Mouse (Mus musculus): ENCODE measurements around the gene Heg1. TPM values are rescaled to one million over a fixed set of nuclear protein-coding genes. Genes with fewer than 3 reads are reported as not detected.

The Heg1 gene
- total RNA-seq, 2 experiments from 2014 or later, result 27.5 to 28.1 TPM

DNA sequence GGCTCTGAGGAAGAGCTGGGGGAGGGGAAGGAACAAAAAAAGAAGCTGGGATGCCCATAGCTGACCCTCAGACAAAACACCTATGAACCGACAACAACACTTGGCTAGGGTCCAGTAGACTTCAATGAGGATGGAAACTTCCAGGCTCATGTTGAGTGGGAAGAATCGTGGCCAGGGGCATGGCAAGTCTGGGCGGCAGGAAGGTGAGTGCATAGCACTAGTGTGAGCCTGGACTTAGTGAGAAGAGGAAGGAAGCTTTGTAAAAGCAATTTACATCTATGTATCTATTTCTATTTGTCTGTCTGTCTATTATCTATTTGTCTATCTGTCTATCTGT, 8.4 kb upstream of the Heg1 start:
- intact Hi-C loops (cut with DNase I), result no loop called here

DNA sequence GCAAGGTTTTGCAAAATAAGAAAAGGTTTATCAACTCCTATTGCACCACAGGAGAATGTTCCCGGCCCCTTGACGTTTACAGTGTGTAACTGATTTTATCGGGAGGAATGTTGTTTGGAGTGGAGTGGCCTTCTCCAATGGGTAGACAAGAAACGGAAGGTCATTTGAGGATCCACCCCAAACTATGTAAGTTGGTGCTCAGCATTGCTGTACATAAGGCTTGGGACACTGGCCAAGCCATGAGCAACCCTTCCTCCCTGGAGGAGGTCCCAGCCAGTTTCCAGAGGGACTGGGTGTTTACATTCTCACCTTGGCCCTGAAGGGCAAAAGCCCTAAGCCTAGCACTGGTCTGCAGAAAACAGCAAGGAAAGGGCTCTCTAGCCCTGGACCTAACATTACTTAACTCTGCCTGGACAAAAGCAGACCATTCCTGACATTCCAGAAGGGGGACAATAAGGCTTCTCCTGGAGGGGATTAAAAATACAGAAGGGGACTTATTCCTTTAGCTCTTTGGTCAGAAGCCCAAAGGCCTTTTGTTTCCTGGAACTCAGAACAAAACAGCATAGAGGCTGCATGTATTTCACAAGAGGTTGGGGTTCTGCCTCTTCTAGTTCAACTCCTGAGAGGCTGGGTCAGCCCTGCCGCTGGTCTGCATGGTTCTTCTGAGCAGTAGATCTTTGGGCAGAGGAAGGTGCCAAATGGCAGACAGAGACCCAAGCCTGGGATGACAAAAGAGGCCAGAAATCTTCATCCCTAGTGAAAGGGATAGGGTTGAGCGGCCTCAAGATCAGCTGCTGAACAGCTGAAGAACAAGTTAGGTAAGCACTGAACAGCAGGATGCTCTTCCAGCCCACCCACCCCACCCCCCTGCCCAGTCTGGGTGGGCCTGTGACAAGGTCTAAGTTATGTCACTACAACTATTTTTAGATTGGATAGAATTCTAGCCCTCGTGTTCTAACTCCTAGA, 7.5 kb upstream of the Heg1 start:
- DNase-seq (ENCODE audit: extremely low spot score in 1 of 2, low spot score in 2 of 2), result peak in 1 of 2 experiments; percentile 71
- intact Hi-C loops (cut with DNase I), result no loop called here

More for the DNA sequence above, 8.4 kb upstream of the Heg1 start:
- DNase-seq (ENCODE audit: extremely low spot score in 1 of 2, low spot score in 2 of 2), result peak in 1 of 2 experiments; percentile 50

DNA sequence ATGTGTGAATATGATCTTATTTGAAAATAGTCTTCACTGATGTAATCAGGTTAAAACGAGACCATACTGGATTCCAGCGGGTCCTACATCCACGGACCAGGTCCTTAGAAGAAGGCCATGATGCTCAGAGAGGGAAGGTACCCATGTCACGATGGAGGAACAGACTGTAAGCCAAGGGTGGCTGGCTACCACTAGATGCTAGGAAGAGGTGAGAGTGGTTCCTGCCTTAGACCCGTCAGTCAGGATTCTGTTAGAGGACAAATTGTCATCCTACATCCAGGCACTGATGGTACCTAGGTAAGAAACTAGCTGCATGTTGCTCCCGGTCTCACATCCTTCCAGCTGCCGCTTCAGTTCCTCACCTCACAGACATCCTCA, 6.9 kb upstream of the Heg1 start:
- no peak for DNase-seq (ENCODE audit: extremely low spot score in 1 of 2, low spot score in 2 of 2)
- intact Hi-C loops (cut with DNase I), result no loop called here

DNA sequence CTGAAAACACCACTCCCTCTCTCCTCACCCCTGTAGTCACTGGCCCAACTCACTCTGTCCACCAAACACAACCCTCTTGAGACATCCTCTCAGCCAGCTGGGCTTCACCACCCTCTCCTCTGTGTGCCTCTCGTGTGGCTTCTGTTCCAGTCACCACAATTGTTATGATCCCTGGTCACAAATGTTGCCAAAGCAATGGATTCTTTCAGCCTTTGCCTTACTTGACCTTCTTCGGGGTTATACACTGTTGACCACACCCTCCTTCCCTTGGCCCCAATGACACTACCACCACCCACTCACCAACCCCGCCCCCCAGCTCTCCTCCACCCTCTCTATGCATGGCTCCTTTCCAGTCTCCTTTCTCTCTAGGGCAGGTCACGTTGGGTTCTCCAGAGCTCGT, 6.3 kb upstream of the Heg1 start:
- intact Hi-C loops (cut with DNase I), result no loop called here
- DNase-seq (ENCODE audit: extremely low spot score in 1 of 2, low spot score in 2 of 2), result no peak

DNA sequence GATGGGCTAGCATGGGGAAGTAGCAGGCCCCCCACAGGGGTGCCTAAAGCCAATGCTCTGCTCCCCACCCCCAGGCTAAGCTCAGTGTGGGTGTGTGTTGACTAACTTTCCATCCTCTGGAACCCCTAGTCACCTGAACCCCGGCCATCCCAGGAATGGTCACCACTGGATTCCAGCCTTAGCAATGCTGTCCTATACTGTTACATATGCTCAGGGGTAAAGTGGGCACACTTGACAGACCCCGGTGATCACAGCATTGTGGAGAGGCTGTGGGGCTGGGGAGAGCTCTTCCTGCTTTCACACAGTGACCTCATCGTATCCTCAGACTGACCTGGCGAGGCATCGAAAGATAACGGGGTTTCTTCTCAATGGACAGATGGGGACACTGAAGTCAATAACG, 3.9 kb upstream of the Heg1 start:
- no peak for DNase-seq (ENCODE audit: extremely low spot score in 1 of 2, low spot score in 2 of 2)

DNA sequence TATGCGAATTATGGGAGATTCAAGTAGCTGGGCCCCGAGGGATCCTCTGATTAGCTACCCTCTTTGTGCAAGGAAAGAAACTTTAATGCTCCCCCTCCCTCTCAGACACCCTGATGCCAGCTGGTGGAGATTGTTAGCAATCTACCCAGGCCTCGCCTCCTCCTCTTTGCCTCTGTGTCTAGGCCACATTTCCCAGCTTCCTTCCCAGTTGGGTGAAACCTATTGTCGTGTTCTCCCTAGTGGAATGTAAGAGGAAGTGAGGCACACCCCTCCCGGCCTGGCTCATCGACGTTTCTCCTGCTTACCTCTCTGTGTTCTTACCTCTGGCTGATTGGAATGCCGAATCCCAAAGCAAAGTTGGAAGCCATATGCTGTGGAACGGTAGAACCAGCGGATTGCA, 3.4 kb upstream of the Heg1 start:
- DNase-seq (ENCODE audit: extremely low spot score in 1 of 2, low spot score in 2 of 2), result peak in 1 of 2 experiments; percentile 65
- intact Hi-C loops (cut with DNase I), result no loop called here

More for the DNA sequence above, 3.9 kb upstream of the Heg1 start:
- intact Hi-C loops (cut with DNase I), result no loop called here

DNA sequence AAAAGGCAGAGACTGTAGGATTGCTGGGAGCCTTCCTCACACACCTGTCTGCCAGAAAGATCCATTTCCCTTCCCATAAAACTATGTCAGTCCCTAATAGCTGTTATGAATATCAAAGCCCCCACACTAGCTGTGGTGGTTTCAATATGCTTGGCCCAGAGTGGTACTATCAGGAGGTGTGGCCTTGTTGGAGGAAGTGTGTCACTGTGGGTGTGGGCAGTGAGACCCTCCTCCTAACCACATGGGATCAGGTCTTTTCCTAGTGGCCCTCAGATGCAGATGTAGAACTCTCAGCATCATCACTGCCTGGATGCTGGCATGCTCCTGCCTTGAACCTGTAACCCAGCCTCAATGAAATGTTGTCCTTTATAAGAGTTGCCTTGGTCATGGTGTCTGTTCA, 2.5 kb upstream of the Heg1 start:
- intact Hi-C loops (cut with DNase I), result no loop called here
- DNase-seq (ENCODE audit: extremely low spot score in 1 of 2, low spot score in 2 of 2), result no peak

DNA sequence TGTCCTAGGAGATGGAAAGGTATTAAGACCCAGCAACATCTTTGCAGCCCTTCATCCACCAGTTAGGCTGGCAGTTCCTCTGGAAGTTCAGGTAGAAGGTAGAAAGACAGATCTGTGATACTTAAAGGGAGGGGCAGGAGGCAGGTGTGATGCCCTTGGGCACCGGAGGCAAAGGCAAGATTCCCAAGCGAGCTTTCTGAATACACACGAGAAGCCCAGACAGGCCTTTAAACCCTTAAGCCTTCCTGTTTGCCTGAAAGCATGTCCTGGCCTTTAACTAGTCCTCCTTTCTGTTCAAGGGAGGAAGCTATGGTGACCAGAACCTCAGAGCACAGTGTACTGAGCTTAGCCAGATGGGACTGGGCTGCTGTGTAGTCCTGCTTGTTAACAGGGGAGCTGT, 1.5 kb upstream of the Heg1 start:
- intact Hi-C loops (cut with DNase I), result no loop called here

DNA sequence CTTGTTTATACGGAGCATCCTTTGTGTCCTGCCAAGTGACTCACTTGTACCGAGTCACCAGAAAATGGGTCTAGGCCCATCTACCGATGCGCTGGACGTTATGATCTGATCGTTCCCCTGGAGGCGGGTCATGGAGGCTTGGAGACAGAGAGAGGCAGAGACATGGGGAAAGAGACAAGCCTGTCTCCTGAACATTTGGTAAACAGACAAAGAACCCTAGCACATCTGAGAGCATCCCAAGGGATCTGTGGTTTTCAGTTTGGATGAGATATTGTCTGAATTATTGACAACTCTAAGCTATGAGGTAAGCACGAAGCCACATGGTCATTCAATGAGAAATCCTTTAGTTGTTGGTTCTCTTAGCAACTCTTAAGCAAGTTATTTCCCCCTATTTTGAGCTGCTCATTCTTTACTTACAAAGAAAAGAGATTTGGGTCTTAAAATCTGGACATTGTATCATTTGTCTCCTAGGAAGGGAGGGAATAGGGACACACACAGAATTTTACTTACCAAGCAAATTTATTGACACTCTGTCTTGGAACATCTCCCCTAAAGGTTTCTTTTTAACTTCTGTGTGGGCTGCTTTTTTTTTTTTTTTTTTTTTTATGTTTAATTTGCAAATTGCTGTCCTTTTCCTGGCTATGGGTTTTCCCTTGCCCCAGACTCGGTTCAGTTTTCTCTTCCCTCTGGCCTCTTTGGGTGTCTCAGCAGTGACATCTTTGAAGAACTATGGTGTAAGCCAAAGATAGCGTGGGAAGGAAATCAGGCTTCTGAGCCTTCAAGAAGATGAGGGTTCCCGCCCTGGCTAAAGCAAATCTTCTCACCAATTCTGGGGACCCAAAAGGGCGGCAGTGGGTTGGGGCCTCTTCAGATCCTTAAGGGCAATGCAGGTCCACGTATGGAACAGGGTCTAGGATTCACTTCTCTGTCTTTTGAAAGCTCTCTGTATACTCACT, 686 bp upstream of the Heg1 start:
- DNase-seq (ENCODE audit: extremely low spot score in 1 of 2, low spot score in 2 of 2), result no peak
- intact Hi-C loops (cut with DNase I), result no loop called here

More for the DNA sequence above, 1.5 kb upstream of the Heg1 start:
- no peak for DNase-seq (ENCODE audit: extremely low spot score in 1 of 2, low spot score in 2 of 2)

DNA sequence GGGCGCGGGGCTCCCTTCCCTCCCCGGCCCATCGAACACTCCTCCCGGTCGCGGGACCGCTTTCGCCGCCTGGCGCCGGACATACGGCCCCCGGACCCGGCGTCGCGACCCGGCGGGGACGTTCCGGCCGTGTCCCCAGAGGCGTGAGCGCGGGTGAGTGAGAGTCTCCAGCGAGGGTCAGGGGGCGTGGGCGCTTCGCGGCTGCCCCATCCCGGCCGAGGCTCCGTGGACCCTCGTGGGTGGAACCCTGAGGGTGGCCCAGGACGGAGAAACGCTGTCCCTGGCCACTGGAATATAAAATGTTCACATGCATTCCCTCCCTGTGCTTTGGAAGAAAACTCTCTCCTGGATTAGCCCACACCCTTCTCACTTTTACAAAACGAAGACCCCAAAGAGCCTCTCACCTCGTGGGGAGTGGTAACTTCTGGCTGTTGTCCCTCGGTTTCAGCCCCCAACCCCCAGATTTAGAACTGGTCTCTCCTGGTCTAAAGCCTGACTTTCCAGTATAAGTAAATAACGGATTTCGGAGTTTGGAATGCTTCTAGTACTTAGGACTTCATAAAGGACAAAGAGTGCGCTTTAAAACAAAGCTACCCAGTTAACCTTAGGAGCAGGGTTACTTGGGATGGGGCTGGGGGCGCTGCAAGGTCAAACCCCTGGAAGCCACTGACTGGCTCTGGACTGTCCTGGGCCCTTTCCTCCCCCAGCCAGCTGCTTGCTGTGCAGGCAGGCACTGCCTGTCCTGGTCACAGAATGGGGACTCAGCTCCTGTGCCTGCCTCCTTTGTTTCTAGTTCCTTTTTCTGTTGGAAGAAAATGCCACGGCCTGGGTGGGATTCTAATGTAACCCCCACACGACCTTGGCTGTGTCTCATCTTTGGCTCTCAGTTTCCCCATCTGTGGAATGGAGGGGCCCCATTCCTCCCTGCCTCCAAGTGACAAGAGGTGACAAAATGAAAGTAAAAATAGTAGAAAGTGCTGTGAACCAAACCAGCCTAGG, 832 bp downstream of the Heg1 start:
- intact Hi-C loops (cut with DNase I), result no loop called here
- DNase-seq (ENCODE audit: extremely low spot score in 1 of 2, low spot score in 2 of 2), result no peak

DNA sequence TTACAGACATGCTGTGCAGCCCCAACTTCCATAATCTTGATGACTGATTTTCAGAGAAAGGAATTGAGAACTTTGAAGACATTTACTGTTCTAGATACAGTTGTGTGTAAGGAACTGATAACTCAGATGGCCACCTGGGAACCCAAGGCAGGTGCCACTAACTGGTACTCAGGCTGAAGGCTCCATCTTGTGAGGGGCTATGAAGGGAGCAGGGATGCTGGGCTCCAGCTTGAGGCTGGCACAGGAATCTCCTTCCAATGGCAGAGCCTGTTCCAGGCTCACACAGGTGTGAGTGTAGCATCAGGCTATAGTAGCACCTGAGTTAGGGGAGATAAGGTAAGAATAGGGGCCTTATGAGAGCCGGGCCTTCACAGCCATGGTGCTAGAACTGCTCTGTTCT, 1.9 kb downstream of the Heg1 start:
- DNase-seq (ENCODE audit: extremely low spot score in 1 of 2, low spot score in 2 of 2), result no peak
- intact Hi-C loops (cut with DNase I), result no loop called here

DNA sequence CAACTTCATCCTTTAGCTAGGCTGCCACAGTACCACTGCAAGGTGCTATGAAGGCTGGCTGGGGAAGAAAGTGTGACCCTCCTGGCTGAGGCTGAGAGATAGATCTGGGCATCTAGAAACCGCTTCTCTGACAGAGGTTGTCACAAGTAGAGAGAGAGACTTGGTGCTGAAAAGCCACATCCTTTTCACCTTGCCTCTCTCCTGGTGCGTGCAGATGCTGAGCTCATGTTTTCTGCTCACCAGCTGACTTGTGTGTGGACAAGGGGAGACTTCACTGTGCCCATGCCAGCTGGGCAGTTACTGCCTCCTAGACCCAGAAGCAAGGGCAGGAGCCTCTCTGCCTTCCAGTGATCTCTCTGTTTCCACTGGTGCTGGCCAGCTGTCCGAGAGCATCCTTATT, 3.6 kb downstream of the Heg1 start:
- DNase-seq (ENCODE audit: extremely low spot score in 1 of 2, low spot score in 2 of 2), result no peak
- intact Hi-C loops (cut with DNase I), result no loop called here

DNA sequence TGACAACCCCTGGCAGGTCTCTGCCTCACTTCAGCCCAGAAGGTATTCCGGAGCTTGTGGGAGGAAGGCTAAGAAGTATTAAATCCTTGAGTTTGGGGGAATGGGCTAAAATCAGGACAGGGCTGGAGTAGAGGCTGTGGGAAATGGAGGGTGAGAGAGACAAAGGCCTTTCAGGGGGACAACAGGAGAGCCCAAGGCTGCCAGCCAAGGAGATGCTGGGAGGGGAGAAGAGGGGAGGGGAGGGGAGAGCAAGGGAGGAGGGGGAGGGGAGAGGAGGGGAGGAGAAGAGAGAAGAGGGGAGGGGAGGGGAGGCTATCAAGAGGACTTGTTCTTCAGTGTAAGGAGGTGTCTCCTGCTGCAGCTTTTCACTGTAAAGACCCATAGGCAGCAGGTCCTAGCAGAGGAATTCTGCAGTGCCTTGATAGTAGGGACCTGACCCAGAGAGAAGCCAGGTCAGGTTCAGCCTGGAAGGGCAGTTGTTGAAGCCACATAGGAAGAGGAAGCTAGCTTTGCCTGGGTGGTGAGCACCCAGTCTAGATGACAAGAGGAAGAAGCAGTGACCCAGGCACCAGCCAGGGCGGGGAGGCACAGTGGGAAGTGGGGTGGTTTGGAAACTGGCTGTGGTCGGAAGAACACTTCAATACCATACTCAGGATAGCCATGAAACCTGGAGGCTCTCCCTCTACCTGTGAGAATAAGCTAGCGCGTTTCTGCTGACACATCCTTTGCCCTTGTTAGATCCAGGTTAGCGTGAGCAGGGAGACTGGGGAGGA, 7.0 kb downstream of the Heg1 start:
- intact Hi-C loops (cut with DNase I), result no loop called here
- DNase-seq (ENCODE audit: extremely low spot score in 1 of 2, low spot score in 2 of 2), result no peak

DNA sequence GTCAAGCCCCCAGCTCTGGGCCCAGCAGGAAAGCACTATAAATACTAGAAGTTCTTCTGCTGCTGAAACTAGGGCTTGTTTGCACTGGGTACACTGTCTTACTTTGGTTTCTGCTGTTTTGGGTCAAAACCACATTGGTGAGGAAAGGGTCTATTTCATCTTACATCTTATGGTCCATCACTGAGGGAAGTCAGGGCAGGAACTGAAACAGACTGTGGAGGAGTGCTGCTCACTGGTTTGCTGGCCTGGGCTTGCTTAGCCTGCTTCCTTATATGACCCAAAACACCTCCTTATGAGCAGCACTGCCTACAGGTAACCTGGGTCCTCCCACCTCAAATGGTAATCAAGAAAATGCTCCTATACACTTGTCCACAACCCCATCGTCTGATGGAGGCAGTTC, 9.4 kb downstream of the Heg1 start:
- DNase-seq (ENCODE audit: extremely low spot score in 1 of 2, low spot score in 2 of 2), result no peak
- intact Hi-C loops (cut with DNase I), result no loop called here

DNA sequence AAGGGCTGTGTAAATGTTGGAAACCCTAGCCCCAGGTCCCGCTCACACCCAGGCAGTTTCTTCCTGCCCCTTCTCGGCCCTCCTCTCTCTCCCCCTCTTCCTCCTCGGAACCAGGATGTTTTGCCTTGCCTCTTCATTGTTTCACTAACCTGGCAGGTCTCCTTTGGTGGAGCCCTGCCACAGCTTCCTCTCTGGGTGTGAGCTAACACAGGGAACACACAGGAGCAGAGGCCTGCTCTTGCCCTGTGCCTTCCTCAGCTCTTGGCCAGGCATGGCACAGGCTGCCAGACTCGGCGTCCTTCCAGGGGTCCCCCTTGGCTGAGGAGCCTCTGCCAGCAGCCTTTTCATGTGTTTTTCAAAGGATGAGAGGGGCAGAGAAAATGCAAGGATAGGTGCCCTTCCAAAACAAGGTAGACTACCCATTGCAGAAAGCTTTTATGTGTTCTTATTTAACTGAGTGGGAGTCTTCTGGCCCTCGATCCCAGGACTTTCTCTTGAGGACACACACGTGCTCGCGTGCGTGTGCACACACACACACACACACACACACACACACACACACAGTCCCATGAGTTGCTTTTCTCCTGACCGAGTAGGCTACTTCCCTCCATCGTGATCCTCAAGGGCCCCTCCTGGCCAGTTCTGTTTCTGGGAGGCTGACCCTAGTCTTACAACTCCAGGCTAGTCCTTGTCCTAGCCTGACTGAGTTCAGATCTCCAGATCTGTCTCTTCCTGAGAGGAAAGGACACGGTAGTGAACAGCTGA, 12.8 kb downstream of the Heg1 start:
- DNase-seq (ENCODE audit: extremely low spot score in 1 of 2, low spot score in 2 of 2), result peak; percentile 30 to 66
- intact Hi-C loops (cut with DNase I), result no loop called here

DNA sequence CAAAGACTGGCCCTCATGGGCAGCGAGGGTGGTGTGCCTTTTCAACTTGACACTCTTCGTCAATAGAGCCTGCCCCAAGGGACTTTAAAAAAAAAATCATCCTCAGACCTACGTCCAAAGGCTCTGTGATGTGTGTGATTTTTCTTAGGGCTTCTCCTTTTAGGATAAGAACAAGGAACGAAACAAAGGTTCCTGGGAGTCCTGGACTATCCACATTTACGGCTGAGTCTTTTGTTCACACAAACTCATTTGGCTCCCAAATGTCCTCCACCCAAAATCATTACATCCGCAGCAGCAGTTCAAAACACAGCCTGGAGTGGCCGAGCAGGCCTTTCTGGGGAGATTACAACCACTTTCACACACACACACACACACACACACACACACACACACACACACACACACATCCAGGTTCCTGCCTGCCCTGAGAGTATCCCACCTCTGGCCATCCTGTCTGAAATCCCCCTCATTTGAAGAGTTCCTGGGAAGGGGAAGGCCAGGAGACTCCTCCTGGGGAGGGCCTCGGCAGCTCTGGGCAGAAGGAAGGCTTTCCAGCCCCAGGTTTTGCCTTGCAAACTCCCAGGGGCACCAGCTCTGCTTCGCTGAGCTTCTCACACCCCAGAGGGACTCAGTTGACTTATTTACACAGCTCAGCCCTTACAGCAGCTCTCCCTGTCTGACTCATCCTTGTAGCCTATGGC, 13.6 kb downstream of the Heg1 start:
- no peak for DNase-seq (ENCODE audit: extremely low spot score in 1 of 2, low spot score in 2 of 2)
- intact Hi-C loops (cut with DNase I), result no loop called here
